Mouse (Mus musculus): Measurements from ENCODE around the gene 2210017I01Rik.

The 2210017I01Rik gene

DNA sequence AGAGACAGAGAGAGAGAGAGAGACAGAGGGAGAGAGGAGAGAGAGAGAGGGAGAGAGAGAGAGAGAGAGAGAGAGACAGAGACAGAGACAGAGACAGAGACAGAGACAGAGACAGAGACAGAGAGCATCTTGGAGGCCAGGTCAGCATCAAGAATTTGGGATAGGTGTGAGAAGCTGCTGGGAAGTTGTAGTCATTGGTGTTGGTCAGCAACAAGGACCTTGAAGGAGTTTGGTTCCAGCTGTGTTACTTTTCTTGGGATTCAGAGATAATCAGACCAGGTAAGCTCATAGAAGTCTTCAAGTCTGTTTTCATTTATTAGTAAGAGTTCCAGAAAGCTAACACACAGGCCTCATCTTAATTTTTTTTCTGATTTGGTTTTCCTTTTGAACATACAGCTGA, at the start of gene 2210017I01Rik:
TSS of gene 2210017I01Rik (minus strand) at position 101 of the 400 bp plus-strand sequence.
- DNase-seq (ENCODE audit: low read depth, low spot score) = no peak

DNA sequence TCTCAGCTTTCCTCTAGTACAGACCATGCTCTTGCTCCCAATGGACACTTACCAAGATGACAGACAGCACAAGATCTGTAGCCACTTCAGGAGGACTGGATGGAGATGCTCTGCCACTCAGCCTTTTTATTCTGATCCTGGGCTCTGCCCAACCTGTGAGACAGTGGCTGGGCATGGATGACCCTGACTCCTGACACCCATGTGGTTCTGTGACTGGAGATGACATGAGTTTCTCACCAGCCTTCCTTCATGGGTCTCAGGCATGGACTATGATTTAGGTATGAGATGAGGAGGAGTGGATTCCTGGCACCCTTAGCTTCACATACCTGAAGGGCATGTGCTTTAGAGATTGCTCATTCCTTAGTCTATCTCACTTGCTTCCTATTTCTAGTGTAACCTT, 49.5 kb upstream of the 2210017I01Rik start, which contains the start of gene Lce1b:
TSS of gene Lce1b (minus strand) at position 101 of the 400 bp plus-strand sequence.
- no peak for DNase-seq (ENCODE audit: low read depth, low spot score)

DNA sequence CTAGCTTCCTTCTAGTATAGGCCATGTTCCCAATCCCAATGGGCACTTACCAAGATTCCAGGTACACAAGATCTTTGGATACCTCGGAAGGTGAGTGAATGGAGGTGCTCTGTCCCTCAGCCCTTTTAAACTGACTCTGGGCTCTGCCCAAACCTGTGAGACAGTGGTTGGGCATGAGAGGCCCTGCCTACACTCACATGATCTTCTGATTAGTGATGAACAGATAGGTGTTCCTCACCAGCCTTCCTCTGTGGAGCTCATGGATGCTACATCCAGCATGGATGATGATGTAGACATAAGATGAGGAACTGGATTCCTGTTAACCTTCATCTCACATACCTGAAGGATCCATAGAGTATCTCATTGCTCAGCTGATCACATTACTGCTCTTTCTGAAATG, 40.9 kb upstream of the 2210017I01Rik start, which contains the start of gene Lce1a1:
TSS of gene Lce1a1 (minus strand) at position 101 of the 400 bp plus-strand sequence.
- no peak for DNase-seq (ENCODE audit: low read depth, low spot score)

DNA sequence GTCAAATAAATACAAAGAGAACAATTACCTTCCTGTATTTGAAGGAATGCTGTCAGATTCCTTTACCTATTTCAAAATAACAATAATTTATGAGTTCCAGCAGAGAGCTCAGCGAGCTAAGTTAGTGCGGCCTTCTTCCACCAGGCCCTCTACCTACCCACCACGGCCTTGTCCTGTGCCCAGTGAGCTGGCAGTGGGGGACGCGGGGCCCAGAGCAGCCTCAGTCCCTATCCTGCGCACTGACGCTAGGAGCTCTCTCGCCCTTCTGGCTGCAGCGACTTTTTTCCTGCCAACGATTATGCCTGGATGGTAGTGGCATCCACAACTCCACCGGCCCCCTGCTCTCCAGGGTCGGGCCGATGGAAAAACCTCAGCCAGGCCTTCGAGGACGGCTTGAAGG, 32.6 kb upstream of the 2210017I01Rik start:
- DNase-seq (ENCODE audit: low read depth, low spot score) = no peak

- no peak for DNase-seq (ENCODE audit: low read depth, low spot score)
These were observed 31.3 kb upstream of the 2210017I01Rik start for GRCm38 (mm10) chr3:92638653-92638991.

GRCm38 (mm10) chr3:92637745-92638652, 30.7 kb upstream of the 2210017I01Rik start:
- DNase-seq (ENCODE audit: low read depth, low spot score) = no peak

DNA sequence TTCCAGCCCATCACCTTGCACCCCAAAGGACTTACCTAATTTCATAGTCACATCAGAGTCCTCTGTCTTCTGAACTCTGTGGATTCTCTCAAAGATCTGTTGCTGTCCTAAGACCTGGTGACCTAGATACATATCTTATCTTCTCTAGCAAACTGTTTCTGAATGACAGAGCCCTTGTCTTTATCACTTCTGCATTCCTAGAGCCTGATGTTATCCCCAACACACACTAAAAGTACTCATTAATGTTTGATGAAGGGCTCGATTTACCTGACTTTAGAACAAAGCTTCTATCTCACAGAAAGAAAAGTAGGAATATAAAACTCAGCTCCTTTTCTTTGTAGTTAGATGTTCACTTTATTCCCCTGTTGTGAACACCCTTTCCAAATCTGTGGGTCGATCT, 14.3 kb upstream of the 2210017I01Rik start, which contains the start of gene Lce6a:
TSS of gene Lce6a (minus strand) at position 101 of the 400 bp plus-strand sequence.
- DNase-seq (ENCODE audit: low read depth, low spot score) = no peak

DNA sequence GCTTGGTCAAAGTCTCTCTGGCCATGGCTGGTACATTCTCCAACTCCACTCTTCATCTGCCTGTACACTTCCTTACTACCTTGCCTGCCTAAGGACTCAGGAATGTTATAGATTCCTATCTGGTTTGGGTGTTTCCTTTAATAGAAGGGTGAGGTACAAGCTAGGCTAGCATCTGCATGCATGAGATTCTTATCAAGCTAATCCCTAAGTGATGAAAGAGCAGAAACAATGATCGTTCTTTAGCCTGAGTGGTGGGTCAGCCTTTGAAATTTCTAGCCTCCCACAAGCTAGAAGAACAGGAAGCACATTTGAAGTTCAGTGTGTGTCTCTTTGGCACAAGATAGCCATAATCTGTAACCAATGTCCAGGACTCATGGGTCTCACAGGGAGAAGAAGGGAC, 2.5 kb upstream of the 2210017I01Rik start:
- DNase-seq (ENCODE audit: low read depth, low spot score) = no peak

GRCm38 (mm10) chr3:92602169-92602568, 5.1 kb downstream of the 2210017I01Rik start:
- DNase-seq (ENCODE audit: low read depth, low spot score) = peak; percentile 30

- DNase-seq (ENCODE audit: low read depth, low spot score) = no peak
These were observed 6.8 kb downstream of the 2210017I01Rik start for GRCm38 (mm10) chr3:92600456-92600855.

DNA sequence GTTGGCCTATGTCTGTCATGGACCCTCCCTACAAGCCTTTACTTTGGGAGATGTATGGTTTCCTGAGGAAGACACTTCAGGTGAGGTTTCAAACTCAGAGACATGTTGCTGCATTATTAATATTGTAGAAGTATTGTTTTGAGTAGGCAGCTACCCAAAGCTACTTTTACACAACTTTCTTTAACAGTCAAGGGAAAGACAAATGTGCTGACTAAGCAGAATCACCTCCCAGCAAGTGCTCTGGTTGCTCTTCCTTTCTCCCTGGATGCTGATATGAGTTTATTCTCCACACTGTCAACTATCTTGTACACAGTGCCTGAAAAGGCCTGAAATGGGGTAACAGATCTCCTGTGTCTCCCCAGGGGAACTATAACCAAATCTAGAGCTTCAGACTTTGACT, 7.3 kb downstream of the 2210017I01Rik start:
- no peak for DNase-seq (ENCODE audit: low read depth, low spot score)

DNA sequence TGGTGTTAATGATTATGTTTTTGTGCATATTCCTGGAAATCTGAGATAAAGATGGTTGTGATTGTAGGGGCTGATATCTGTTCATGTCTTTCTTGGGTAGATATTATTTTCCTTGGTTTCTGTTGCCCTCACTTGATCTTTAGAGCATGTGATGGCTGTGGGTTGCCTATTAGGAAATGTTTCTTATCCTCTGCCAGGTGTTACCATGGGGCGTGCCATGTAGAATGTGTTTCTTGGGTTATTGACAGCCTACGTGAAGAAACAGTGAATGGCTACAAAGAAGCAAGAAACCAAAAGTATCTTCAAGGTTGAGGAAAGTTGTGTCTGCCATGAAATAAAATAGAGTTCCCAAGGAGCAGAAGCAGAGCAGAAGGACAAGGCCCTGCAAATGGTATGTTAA, 8.9 kb downstream of the 2210017I01Rik start:
- no peak for DNase-seq (ENCODE audit: low read depth, low spot score)

- DNase-seq (ENCODE audit: low read depth, low spot score) = no peak
These were observed 18.4 kb downstream of the 2210017I01Rik start, which contains the start of gene Smcp for GRCm38 (mm10) chr3:92588858-92589257. Gene Smcp (minus strand): TSS chr3:92588997.

DNA sequence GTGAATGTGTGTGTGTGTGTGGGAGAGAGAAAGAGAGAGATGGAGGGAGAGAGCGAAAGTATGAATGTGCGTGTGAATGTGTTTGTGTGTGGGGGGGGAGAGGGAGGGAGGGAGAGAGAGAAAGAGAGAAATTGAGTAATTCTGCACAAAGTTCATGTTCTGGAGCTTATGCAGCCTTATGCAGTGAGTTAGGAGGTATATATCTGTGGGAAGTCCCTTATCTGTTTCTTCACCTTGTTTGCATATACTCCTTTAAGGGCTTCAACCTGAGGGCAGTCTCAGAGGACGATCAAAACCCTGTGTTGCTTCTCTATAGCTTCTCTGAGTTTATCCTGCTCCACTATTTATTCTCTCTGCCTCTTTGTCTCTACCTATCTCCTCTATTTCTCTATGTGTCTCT, 20.1 kb downstream of the 2210017I01Rik start:
- no peak for DNase-seq (ENCODE audit: low read depth, low spot score)

- DNase-seq (ENCODE audit: low read depth, low spot score) = no peak
These were observed 22.2 kb downstream of the 2210017I01Rik start for GRCm38 (mm10) chr3:92585055-92585454.

- DNase-seq (ENCODE audit: low read depth, low spot score) = no peak
These were observed 24.0 kb downstream of the 2210017I01Rik start for GRCm38 (mm10) chr3:92583164-92583826.

- no peak for DNase-seq (ENCODE audit: low read depth, low spot score)
These were observed 27.8 kb downstream of the 2210017I01Rik start for GRCm38 (mm10) chr3:92579508-92579907.

- DNase-seq (ENCODE audit: low read depth, low spot score) = no peak
These were observed 28.5 kb downstream of the 2210017I01Rik start for GRCm38 (mm10) chr3:92578652-92579413.

DNA sequence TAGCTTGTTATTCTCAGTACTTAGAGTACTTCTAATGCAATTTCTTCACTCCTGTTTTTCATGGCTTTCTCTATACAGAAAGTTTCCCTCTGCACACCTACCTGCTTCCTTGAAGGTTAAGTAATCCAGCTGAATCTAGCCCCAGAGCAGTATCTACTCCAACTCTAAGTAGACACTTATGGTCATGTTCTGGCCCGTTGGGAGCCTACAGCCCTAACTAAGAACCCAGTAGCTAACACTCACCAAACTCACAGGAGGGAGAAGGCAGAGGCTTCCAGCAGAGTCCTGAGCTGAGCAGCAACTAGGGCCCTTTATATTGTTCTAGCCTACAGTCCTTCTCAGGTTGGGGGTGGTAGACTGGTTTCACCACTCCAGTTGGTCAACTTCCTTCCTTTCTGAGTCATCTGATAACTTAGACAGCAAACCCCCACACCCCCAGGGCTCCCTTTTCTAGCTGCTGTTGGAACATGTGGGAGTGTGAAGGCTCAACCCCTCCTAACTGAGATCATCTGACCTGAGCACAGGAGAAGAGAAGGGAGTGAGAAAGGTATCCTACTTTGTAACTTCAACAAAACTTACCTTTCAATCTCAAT, 33.7 kb downstream of the 2210017I01Rik start, which contains the start of gene Ivl:
TSS of gene Ivl (minus strand) at position 287 of the 593 bp plus-strand sequence.
- no peak for DNase-seq (ENCODE audit: low read depth, low spot score)

DNA sequence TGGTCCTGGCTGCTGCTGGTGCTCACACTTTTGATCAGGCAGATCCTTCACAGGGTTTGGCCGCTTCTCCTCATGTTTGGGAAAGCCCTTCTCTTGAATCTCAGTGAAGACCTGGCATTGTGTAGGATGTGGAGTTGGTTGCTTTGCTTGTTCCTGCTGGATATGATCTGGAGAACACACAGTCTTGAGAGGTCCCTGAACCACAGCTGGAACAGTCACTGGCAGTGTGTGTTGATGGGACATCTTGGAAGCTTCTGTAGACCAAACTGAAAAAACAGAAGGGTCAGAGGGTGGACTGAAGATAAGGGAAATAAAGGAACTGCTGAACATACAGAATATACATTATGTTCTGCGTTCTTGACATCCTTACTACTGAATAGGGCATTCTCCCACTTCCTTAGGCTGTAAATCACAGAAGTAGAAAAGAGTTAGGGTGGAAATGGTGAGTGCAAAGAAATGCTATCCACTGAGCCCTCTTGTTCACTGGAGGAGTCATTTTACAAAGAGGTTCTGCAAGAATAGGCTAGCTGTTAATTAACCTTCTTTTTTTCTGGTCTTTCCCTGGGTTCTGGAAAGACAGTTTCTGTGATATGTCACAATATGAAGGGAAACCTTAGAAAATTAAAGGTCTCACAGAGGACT, 34.7 kb downstream of the 2210017I01Rik start:
- no peak for DNase-seq (ENCODE audit: low read depth, low spot score)

GRCm38 (mm10) chr3:92568752-92569151, 38.5 kb downstream of the 2210017I01Rik start:
- DNase-seq (ENCODE audit: low read depth, low spot score) = no peak
